Mouse (Mus musculus): Measurements from ENCODE around the gene Apoa4.

The Apoa4 gene

GRCm38 (mm10) chr9:46240526-46241153 is at the start of gene Apoa4:
Gene Apoa4 (plus strand): TSS chr9:46240696.
- DNase-seq (ENCODE audit: low spot score) = no peak

- DNase-seq (ENCODE audit: low spot score) = no peak
These were observed 49.3 kb upstream of the Apoa4 start for GRCm38 (mm10) chr9:46191234-46191633.

- DNase-seq (ENCODE audit: low spot score) = peak; percentile 64
These were observed 48.9 kb upstream of the Apoa4 start for GRCm38 (mm10) chr9:46191644-46192043.

GRCm38 (mm10) chr9:46192642-46193041 is 47.9 kb upstream of the Apoa4 start:
- no peak for DNase-seq (ENCODE audit: low spot score)

GRCm38 (mm10) chr9:46194809-46195208 is 45.7 kb upstream of the Apoa4 start:
- no peak for DNase-seq (ENCODE audit: low spot score)

- DNase-seq (ENCODE audit: low spot score) = no peak
These were observed 43.8 kb upstream of the Apoa4 start for GRCm38 (mm10) chr9:46196699-46197169.

- no peak for DNase-seq (ENCODE audit: low spot score)
These were observed 42.0 kb upstream of the Apoa4 start for GRCm38 (mm10) chr9:46198461-46198860.

GRCm38 (mm10) chr9:46198936-46199335 is 41.6 kb upstream of the Apoa4 start:
- no peak for DNase-seq (ENCODE audit: low spot score)

GRCm38 (mm10) chr9:46199609-46200008 is 40.9 kb upstream of the Apoa4 start:
- DNase-seq (ENCODE audit: low spot score) = no peak

- DNase-seq (ENCODE audit: low spot score) = no peak
These were observed 33.5 kb upstream of the Apoa4 start for GRCm38 (mm10) chr9:46206834-46207500.

- no peak for DNase-seq (ENCODE audit: low spot score)
These were observed 33.0 kb upstream of the Apoa4 start for GRCm38 (mm10) chr9:46207501-46207869.

- DNase-seq (ENCODE audit: low spot score) = no peak
These were observed 32.0 kb upstream of the Apoa4 start for GRCm38 (mm10) chr9:46208401-46208974.

GRCm38 (mm10) chr9:46210473-46210872 is 30.0 kb upstream of the Apoa4 start:
- DNase-seq (ENCODE audit: low spot score) = no peak

- no peak for DNase-seq (ENCODE audit: low spot score)
These were observed 26.2 kb upstream of the Apoa4 start for GRCm38 (mm10) chr9:46214276-46214675.

- DNase-seq (ENCODE audit: low spot score) = no peak
These were observed 25.6 kb upstream of the Apoa4 start for GRCm38 (mm10) chr9:46214946-46215337.

- no peak for DNase-seq (ENCODE audit: low spot score)
These were observed 24.9 kb upstream of the Apoa4 start for GRCm38 (mm10) chr9:46215338-46216322.

GRCm38 (mm10) chr9:46216744-46217470 is 23.6 kb upstream of the Apoa4 start:
- no peak for DNase-seq (ENCODE audit: low spot score)

- DNase-seq (ENCODE audit: low spot score) = no peak
These were observed 22.3 kb upstream of the Apoa4 start for GRCm38 (mm10) chr9:46218176-46218575.

- no peak for DNase-seq (ENCODE audit: low spot score)
These were observed 17.4 kb upstream of the Apoa4 start for GRCm38 (mm10) chr9:46223090-46223489.

- no peak for DNase-seq (ENCODE audit: low spot score)
These were observed 16.4 kb upstream of the Apoa4 start for GRCm38 (mm10) chr9:46224101-46224500.

GRCm38 (mm10) chr9:46224945-46225660 is 15.4 kb upstream of the Apoa4 start:
- no peak for DNase-seq (ENCODE audit: low spot score)

Measured in embryo, embryonic 10 days (tissue).